Mouse (Mus musculus): ENCODE data around the gene Kalrn. TPM values are rescaled to one million over a fixed set of nuclear protein-coding genes. Genes with fewer than 3 reads are reported as not detected.

Gene Kalrn
- polyA plus RNA-seq, 1 experiment, result 309 TPM

DNA sequence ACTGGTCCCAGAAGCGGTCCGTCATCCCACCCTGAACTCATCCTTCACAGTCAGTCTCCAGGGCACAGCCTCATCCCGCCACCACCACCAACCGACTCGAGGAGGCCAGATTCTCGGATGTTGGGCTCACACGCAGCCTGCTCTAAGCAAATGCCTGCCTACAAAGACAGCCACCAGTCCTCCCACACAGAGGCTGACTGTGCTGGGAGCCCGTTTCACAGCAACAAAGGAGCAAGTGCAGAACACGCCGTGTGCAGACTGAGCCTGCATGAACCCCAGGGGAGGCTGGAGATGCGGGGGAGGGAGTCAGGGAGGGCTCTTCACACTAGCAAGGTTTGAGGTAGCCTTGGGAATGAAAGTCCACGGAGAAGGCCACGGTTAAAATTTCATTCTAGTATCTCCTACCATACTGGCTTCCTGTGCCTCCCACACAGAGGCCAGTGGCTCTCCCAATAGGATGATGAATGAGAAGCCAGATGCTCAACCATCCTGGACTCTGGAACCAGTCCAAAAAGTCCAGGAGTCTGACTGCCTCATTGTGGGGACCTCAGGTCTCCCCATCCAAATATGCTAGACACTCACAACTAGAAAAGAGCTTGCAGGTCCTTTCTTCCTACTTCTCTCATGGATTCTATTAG, 59.3 kb downstream of the Kalrn start:
- Histone ChIP-seq H3K36me3 (replicated peaks; ENCODE audit: low read length) (no peaks in the 10 kb centered on the region), H3K27me3 (replicated peaks) (peaks cover 17% of the 10 kb centered on the region), H3K4me1 (peaks cover 77% of the 10 kb centered on the region), H3K9me3 (no peaks in the 10 kb centered on the region), H3K4me3 (replicated peaks) (no peak overlapping the region)
- TF ChIP-seq GATA1 (IDR thresholded peaks at IDR 0.05; ENCODE audit: borderline replicate concordance, low read length), result no peak

DNA sequence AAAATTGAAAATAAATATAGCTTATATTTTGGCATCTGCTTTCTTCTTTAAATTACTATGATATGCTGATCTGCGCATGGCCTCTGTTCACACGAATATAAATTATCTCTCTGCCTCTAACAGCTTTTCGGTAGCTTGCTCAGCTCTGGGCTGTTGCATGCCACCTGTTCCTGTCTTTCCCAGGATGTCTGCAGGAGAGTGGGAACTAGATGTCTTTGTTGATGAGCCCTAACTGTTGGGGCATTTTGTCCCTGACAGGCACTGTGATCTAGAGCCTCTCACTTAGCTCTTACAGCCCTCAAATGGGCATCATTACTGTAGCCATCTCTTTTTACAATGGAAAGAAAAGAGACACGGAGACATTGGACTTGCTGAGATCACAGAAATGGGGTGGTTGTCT, 61.0 kb downstream of the Kalrn start:
- peaks cover 17% of the 10 kb centered on the region for H3K27me3 ChIP-seq (replicated peaks)
- no peaks in the 10 kb centered on the region for H3K9me3 ChIP-seq
- H3K4me1 ChIP-seq, result peaks cover 80% of the 10 kb centered on the region
- no peaks in the 10 kb centered on the region for H3K36me3 ChIP-seq (replicated peaks; ENCODE audit: low read length)
- TF ChIP-seq GATA1 (IDR thresholded peaks at IDR 0.05; ENCODE audit: borderline replicate concordance, low read length) (no peak), FLI1 (IDR thresholded peaks at IDR 0.05; ENCODE audit: low read length) (no peak)
- no peak overlapping the region for H3K4me3 ChIP-seq (replicated peaks)

DNA sequence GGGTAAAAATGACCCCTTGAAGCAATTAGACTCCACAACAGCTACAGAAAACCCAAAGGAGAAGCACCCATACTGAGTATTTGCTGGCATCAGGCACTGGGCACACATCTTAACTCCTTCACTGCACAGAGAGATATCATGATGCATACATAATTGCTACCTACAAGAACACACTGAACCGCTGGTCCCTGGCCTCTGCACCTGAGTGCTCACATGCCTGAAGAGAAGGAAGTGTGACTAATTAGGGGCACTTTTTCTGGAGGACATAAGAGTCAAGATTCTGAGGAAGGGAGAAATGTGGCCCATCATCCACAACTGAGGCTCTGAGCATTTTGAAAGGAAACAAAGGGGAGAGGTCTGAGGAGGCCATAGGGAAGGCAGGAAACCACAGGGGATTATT, 65.2 kb downstream of the Kalrn start:
- H3K4me3 ChIP-seq (replicated peaks), result no peak overlapping the region
- peaks cover 48% of the 10 kb centered on the region for H3K4me1 ChIP-seq
- no peaks in the 10 kb centered on the region for H3K9me3 ChIP-seq
- H3K36me3 ChIP-seq (replicated peaks; ENCODE audit: low read length), result no peaks in the 10 kb centered on the region
- TF ChIP-seq GATA1 (IDR thresholded peaks at IDR 0.05; ENCODE audit: borderline replicate concordance, low read length), result no peak
- TF ChIP-seq FLI1 (IDR thresholded peaks at IDR 0.05; ENCODE audit: low read length), result no peak
- H3K27me3 ChIP-seq (replicated peaks), result peaks cover 3% of the 10 kb centered on the region

DNA sequence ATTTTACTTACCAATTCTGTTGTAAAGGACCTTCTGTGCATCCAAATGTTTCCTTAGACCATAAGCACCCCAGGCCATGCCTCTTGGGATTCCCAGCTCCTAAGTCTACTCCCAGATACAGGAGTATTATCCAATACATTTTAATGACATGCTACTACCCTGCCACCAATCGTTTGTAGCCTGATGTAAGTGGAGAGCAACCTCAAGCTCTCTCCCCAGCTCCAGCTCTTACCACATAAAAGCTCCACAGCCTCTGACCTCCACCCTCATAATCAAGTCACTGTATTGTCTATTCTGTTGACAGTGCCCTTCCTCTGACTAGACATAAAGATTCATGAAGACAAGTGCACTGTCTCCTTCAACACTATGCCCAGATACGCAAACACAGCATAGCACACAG, 67.3 kb downstream of the Kalrn start:
- Histone ChIP-seq H3K36me3 (replicated peaks; ENCODE audit: low read length) (no peaks in the 10 kb centered on the region), H3K4me1 (peaks cover 41% of the 10 kb centered on the region), H3K9me3 (no peaks in the 10 kb centered on the region), H3K27me3 (replicated peaks) (peaks cover 2% of the 10 kb centered on the region), H3K4me3 (replicated peaks) (no peak overlapping the region)
- TF ChIP-seq GATA1 (IDR thresholded peaks at IDR 0.05; ENCODE audit: borderline replicate concordance, low read length) (no peak), FLI1 (IDR thresholded peaks at IDR 0.05; ENCODE audit: low read length) (no peak)

DNA sequence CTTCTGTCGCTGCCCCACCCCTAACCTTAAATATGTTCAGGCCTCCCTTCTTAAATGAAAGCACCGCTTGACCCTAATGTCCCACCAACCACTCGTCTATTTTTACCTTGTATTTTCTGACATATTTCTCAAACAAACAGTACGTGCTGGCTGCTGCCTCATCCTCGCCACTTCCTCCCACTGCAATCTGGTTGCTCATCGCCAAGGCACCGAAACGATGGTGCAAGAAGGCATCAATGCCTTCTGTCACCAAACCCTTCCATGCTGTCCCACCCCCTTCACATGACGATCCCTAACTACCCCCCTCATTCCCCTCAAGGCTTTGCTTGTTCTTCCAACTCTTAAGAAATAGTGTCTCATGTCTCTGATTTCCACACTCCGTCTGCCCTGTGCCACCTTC, 69.1 kb downstream of the Kalrn start:
- H3K27me3 ChIP-seq (replicated peaks), result no peaks in the 10 kb centered on the region
- H3K4me1 ChIP-seq, result peaks cover 34% of the 10 kb centered on the region
- H3K9me3 ChIP-seq, result no peaks in the 10 kb centered on the region
- no peak for TF ChIP-seq FLI1 (IDR thresholded peaks at IDR 0.05; ENCODE audit: low read length)
- no peaks in the 10 kb centered on the region for H3K36me3 ChIP-seq (replicated peaks; ENCODE audit: low read length)
- H3K4me3 ChIP-seq (replicated peaks), result no peak overlapping the region

DNA sequence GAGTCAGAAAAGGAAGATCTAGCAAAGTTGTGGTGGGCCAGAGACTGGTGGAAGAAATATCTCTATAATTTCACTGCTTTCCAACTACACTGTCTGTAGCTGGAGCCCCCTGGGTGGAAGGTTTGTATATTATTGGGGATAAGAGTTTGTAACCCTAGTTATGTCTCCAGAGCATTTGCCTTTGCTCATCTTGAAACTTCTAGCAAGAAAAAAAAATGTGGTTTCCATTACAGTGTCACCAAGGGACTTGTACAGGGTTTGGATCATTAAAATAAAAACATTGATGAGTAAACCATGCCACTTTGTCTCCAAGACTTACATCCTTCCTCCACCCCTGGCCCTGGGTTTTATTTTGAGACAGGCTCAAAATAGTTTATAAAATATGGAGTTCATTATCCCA, 71.2 kb downstream of the Kalrn start:
- peaks cover 13% of the 10 kb centered on the region for H3K4me1 ChIP-seq
- TF ChIP-seq GATA1 (IDR thresholded peaks at IDR 0.05; ENCODE audit: borderline replicate concordance, low read length) (no peak), FLI1 (IDR thresholded peaks at IDR 0.05; ENCODE audit: low read length) (no peak)
- H3K36me3 ChIP-seq (replicated peaks; ENCODE audit: low read length), result no peaks in the 10 kb centered on the region
- peaks cover 2% of the 10 kb centered on the region for H3K27me3 ChIP-seq (replicated peaks)
- no peaks in the 10 kb centered on the region for H3K9me3 ChIP-seq
- H3K4me3 ChIP-seq (replicated peaks), result no peak overlapping the region

DNA sequence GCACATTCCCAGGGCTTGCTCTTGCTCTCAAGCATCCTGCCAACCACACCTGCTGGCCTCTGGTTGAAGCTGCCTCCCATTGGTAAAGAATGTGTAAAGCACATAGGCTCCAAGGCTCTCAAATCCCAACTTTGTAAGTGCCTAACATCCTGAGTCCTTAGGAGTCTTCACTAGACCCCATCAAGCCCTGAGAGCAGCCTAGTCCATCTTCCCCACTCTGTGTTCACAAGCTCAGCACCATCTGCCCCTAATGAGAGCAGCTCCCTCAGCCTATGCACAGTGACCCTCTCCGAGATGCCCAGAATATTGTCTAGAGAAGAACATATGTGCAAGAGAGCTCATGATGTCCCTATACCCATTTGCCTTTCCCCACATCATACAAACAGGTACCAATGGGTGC, 78.6 kb downstream of the Kalrn start:
- Histone ChIP-seq H3K4me1 (peaks cover 9% of the 10 kb centered on the region), H3K36me3 (replicated peaks; ENCODE audit: low read length) (no peaks in the 10 kb centered on the region), H3K4me3 (replicated peaks) (no peak overlapping the region), H3K27me3 (replicated peaks) (peaks cover 9% of the 10 kb centered on the region), H3K9me3 (0 out of 2 replicates have a peak, but pooled peaks cover 2% of the 10 kb centered on the region)
- no peak for TF ChIP-seq GATA1 (IDR thresholded peaks at IDR 0.05; ENCODE audit: borderline replicate concordance, low read length)
- no peak for TF ChIP-seq FLI1 (IDR thresholded peaks at IDR 0.05; ENCODE audit: low read length)

DNA sequence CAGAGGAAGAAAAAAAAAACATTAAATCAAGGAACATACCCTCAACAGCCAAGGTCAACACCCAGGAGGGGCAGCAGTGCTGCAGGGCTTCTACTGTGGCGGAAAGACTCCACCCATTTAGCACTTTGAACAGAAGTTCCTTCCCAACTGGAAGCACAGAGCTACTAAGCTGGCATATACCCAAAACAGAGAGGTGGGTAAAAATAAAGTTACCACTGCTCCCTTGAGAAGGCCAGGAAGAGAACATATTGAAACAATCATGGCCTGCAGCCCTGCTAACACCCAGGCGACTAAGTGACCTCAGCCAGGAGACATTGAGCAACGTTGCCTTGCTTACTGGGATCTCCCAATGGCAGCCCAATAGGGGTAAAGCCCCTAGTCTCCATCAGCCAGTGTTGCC, 79.4 kb downstream of the Kalrn start:
- Histone ChIP-seq H3K9me3 (0 out of 2 replicates have a peak, but pooled peaks cover 2% of the 10 kb centered on the region), H3K4me3 (replicated peaks) (no peak overlapping the region), H3K36me3 (replicated peaks; ENCODE audit: low read length) (no peaks in the 10 kb centered on the region), H3K4me1 (peaks cover 10% of the 10 kb centered on the region), H3K27me3 (replicated peaks) (peaks cover 9% of the 10 kb centered on the region)
- TF ChIP-seq GATA1 (IDR thresholded peaks at IDR 0.05; ENCODE audit: borderline replicate concordance, low read length), result no peak
- TF ChIP-seq FLI1 (IDR thresholded peaks at IDR 0.05; ENCODE audit: low read length), result no peak

DNA sequence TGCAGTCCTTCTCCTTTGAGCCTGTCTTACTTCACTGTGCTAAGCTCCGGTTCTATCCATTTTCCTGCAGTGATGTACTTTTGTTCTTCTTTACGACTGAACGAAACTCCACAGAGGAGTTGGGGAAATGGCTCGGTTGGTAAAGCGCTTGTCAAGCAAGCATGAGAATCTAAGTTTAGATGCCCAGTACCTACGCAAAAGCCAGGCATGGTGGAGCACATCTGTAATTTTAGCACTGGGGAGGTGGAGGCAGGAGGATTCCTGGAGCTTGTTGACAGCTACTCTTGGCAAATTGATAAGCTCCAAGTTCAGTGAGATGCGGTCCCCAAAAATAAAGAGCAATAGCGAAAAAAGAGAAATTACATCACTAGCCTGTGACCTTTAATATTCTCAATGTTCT, 82.1 kb downstream of the Kalrn start:
- TF ChIP-seq FLI1 (IDR thresholded peaks at IDR 0.05; ENCODE audit: low read length) (no peak), GATA1 (IDR thresholded peaks at IDR 0.05; ENCODE audit: borderline replicate concordance, low read length) (no peak)
- H3K36me3 ChIP-seq (replicated peaks; ENCODE audit: low read length), result no peaks in the 10 kb centered on the region
- no peaks in the 10 kb centered on the region for H3K9me3 ChIP-seq
- no peak overlapping the region for H3K4me3 ChIP-seq (replicated peaks)
- peaks cover 7% of the 10 kb centered on the region for H3K27me3 ChIP-seq (replicated peaks)
- peaks cover 10% of the 10 kb centered on the region for H3K4me1 ChIP-seq

DNA sequence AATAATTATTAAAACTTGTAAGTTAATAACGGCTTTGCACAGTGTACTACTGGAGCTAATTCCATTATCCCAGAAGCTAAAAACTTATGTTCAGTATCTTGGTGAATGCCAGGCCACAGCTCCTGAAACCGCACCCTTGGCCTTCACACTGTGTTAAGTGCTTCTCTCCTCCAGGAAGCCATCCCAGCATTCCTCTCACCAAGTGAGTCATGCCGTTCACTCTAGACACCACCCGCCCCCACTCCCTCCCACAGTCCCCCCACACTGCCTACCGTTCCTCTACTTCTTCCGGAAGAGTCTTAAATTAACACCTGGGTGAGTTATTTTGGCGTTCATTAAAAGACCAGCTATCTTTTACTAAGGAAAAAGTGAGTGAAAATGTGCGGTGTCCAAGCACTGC, 82.8 kb downstream of the Kalrn start:
- no peak for TF ChIP-seq GATA1 (IDR thresholded peaks at IDR 0.05; ENCODE audit: borderline replicate concordance, low read length)
- TF ChIP-seq FLI1 (IDR thresholded peaks at IDR 0.05; ENCODE audit: low read length), result no peak
- Histone ChIP-seq H3K4me3 (replicated peaks) (no peak overlapping the region), H3K4me1 (peaks cover 12% of the 10 kb centered on the region), H3K36me3 (replicated peaks; ENCODE audit: low read length) (no peaks in the 10 kb centered on the region), H3K27me3 (replicated peaks) (peaks cover 7% of the 10 kb centered on the region), H3K9me3 (no peaks in the 10 kb centered on the region)

Measured in megakaryocyte, embryonic 14.5 days (primary cell).